Mouse (Mus musculus): ENCODE results near the gene Elmo1.

Elmo1 gene

GRCm38 (mm10) chr13:20205007-20205745 lies 114.8 kb downstream of the Elmo1 start:
- no peak for DNase-seq (ENCODE audit: extremely low spot score, low read depth, low spot score)

- DNase-seq (ENCODE audit: extremely low spot score, low read depth, low spot score): no peak
Observed at GRCm38 (mm10) chr13:20205746-20206145, 115.3 kb downstream of the Elmo1 start.

- no peak for DNase-seq (ENCODE audit: extremely low spot score, low read depth, low spot score)
Observed at GRCm38 (mm10) chr13:20207126-20207525, 116.7 kb downstream of the Elmo1 start.

DNA sequence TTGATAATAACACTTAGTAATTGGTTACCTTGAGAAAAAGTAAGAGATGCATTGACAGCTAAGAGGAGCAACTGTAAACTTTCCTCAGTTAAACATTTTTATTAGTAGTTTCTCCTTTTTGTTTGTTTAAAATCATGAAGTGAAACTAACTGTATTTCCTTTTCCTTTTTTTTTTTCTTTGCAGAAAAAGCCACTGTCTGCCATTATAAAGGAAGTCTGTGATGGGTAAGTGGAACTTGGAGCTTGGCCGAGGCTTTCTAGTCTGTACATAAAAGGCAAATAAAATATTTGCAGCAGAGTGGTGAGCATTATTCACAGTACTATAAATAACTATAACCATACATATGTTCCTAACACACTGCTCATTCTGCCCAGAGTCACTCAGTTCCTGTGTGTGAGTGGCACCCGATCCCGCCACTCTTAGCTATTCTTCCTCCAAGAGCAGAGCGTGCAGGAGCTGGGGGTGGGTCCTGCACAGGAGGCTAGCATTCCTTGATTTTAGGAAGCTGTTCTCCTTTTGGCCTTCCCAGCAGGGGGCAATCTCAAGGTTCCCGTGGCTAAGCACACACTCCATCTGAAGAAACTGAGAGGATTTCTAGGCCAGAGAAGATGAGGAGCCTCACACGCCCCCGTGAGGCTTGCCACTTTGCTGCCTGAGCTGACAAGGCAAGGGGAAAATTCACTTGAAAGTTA lies 117.7 kb downstream of the Elmo1 start:
- DNase-seq (ENCODE audit: extremely low spot score, low read depth, low spot score): no peak

DNA sequence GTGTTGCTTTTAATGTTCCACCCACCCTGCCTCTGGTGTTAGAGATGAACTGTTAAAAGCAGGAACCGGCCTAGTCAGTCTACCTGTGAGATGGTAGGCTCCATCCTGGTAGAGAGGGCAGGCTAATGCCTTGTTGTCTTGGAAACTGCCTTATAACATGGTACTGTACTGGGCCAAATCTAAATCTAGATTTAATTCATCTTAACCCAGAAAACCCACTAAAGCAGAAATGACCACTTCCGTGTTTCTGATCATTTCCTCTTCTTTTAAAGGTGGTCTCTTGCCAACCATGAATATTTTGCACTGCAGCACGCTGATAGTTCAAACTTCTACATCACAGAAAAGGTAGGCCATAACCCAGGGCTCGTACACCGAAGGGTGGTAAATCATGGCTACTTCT lies 118.5 kb downstream of the Elmo1 start:
- no peak for DNase-seq (ENCODE audit: extremely low spot score, low read depth, low spot score)

GRCm38 (mm10) chr13:20211780-20212179 lies 121.4 kb downstream of the Elmo1 start:
- no peak for DNase-seq (ENCODE audit: extremely low spot score, low read depth, low spot score)

- DNase-seq (ENCODE audit: extremely low spot score, low read depth, low spot score): no peak
Observed at GRCm38 (mm10) chr13:20212665-20213064, 122.3 kb downstream of the Elmo1 start.

DNA sequence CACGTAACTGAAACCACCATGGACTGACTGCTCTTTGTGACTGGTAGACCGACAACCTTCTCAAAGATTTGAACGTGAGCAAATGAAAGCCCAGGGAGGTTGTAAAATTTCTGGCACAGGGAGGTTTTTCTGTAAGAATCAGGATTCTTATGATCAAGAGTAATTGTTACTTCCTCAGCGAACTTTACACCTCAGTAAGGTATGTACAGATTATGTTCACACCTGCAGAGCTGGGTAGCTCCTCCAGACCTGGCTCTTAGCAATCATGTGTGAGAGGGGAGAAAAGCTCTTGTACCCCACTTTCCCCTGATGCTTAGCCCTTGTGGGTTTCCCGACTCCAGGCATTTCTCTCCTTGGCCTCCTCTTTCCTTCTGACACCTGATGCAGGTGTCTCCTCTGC lies 123.5 kb downstream of the Elmo1 start:
- no peak for DNase-seq (ENCODE audit: extremely low spot score, low read depth, low spot score)

DNA sequence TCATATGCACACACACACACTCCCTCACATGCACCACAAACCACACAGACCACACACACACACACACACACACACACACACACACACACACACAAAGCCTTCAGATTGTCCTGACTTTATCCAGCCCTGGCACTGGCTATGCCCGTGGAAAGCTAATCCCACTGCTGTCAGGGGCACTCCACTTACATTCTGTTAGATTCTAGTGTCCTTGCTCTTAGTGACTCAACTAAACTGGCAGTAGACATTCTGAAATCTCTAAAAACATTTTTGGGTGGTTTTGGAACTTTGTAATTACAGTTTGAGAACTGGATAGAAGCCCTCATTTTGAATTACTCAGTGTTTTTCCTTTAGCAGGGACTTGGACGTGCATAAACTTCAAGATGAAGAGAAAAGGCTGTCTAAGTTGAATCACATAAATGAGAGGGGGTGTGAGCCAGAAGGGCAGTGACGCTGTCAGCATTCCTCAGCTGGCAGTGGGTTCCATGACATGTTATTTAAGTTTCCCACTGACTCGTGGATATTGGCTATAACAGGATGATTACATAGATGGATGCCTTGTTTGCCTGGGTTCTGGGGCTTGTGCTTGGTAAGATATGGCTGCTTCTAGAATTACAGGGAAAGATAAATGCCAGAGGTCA lies 127.2 kb downstream of the Elmo1 start:
- no peak for DNase-seq (ENCODE audit: extremely low spot score, low read depth, low spot score)

- no peak for DNase-seq (ENCODE audit: extremely low spot score, low read depth, low spot score)
Observed at GRCm38 (mm10) chr13:20218126-20218525, 127.7 kb downstream of the Elmo1 start.

GRCm38 (mm10) chr13:20220414-20220813 lies 130.0 kb downstream of the Elmo1 start:
- no peak for DNase-seq (ENCODE audit: extremely low spot score, low read depth, low spot score)

GRCm38 (mm10) chr13:20227923-20228705 lies 137.7 kb downstream of the Elmo1 start:
- DNase-seq (ENCODE audit: extremely low spot score, low read depth, low spot score): no peak

DNA sequence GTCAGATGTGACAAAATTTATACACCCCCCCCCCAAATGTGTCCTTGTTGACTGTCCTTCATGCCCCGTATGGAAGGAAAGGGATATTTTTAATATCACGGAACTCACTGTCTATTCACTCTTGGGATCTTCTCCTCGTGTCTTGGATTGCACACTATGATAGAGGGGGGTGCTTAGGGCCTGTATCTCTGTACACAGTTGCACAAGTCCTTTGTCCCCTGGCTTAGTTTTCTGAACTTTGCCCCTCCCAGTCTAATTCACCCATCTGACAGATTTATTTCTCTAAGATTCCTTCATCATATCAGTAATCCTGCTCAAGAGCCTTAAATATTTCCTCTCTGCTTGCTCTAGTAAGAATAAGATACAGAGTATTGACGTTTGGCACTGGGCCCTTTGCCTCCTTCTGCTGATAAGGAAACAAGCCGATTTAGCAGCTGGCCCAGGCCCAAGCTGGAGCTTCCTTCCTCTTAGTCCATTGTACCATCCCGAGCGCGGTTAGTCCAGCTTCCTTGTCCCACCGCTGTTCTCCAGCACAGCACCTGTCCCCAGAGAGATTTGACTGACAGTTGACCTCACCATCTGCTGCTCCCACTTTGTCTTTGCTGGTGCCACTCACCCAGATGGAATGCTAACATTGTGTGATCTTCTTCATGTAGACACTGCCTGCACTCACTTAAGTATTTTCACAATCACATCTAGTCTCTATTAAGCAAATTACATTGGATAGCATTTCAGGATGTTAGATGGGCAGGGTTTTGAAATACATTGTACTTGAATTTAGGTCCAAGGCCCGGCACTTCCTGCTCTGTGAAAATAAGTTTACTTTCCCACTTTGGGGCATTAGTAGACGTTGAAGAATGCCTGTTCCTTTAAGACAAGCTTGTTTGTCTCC lies 141.7 kb downstream of the Elmo1 start:
- DNase-seq (ENCODE audit: extremely low spot score, low read depth, low spot score): no peak

DNA sequence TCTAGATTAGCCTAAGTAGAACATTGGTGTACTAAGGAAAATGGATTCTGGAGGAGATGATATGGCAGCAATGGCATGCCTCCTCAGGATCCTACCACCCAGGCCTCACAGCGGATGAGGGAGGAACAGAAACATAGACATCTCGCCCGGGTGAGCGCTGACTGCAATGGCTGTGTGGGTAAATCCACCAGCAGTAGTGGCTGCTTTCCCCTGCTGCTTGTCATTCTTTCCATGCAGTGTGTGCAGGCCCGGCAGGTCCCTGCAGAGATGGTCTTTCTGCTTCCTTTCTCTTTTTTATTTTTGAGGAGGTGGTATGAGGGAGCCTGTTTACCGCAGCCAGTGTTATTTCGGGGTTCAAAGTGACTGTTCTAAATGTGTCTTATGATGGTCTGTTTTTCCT lies 143.3 kb downstream of the Elmo1 start:
- no peak for DNase-seq (ENCODE audit: extremely low spot score, low read depth, low spot score)

DNA sequence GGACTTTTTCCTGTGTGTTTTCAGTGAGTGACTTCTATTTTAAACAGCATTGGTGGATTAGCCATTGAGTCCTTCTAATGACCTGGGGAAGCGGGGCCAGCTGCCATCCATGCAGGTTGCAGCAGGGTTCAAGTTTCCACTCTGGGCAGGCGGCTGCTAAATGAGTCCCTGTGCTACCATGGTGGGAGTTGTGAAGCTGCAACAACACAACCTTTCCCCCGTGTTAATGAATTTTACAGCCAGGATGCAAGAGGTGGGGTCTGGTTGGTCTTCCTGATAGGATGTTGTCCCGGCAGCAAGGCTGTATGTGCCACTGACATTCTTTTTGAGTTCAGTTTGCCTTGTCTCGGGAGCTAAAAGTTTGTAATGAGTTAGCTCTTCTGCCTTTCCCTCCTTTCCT lies 147.2 kb downstream of the Elmo1 start:
- DNase-seq (ENCODE audit: extremely low spot score, low read depth, low spot score): no peak

GRCm38 (mm10) chr13:20238146-20238545 lies 147.8 kb downstream of the Elmo1 start:
- no peak for DNase-seq (ENCODE audit: extremely low spot score, low read depth, low spot score)

- DNase-seq (ENCODE audit: extremely low spot score, low read depth, low spot score): no peak
Observed at GRCm38 (mm10) chr13:20238743-20239142, 148.3 kb downstream of the Elmo1 start.

DNA sequence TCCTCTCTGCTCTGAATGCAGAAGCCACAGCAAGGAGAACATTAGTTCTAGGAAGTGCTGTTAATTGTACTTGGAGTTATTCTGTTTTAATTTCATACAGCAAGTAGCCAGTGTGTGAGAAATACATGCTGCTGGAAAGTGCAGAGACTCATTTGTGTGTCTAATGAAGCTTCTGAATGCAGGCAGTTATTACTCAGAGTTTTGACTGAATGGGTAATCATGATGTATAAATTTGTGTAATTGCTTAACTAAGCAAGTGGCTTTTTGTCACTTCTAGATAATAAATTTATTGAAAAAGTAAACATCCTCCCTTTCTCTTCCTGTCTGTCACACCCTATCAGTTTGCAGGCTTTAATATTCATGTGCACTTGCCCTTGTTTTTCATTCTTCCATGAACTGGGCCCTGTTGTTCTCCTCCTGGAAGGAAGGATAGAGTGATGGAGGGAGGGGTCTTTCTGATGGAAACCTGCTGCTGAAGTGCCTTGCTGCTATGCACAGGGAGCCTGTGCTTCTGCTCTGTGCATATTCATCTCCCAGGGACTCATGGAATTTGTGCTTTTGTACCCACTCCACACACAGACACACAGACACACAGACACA lies 159.8 kb downstream of the Elmo1 start:
- DNase-seq (ENCODE audit: extremely low spot score, low read depth, low spot score): no peak

GRCm38 (mm10) chr13:20254911-20255310 lies 164.5 kb downstream of the Elmo1 start:
- no peak for DNase-seq (ENCODE audit: extremely low spot score, low read depth, low spot score)

GRCm38 (mm10) chr13:20255380-20255779 lies 165.0 kb downstream of the Elmo1 start:
- no peak for DNase-seq (ENCODE audit: extremely low spot score, low read depth, low spot score)

Measured in hindlimb bud, embryonic 11.5 days (tissue).